Mouse (Mus musculus) cortical plate, adult 2 months (tissue): ENCODE data around the gene Slc25a44.

Source experiments
- CTCF ChIP-seq: fragments of 200-500 bp; IDR thresholded peaks from 2 replicates; pipeline ENCODE4 v1.5.1; 2011; ENCODE audit warnings: mild to moderate bottlenecking, control low read depth, low read length; ENCODE audit not compliant: insufficient read depth; ENCODE audit errors: extremely low read depth
- POLR2A ChIP-seq: fragments of 200-500 bp; IDR thresholded peaks from 2 replicates; pipeline ENCODE4 v1.6.1; 2011; ENCODE audit warnings: mild to moderate bottlenecking, low read length, control low read depth; ENCODE audit not compliant: insufficient read depth; ENCODE audit errors: extremely low read depth

DNA sequence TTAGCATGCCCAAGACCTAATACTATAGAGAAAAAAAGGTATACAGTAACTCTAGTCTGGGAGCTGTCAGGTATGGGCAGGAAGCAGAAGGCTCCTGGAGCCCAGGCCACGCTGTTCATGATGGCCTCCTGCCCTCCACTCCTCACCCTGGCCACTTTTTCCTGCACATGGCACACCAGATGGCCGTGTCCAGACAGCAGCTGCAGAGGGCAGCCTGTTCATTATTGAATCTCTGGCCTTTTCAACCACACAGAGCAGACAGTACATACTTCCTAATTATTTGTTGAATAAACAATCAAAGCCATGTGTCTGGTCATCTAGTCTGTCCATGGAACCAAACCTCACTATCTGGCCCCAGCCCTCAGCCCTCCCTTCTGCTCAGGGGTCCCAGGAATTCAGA lies 26.3 kb downstream of the Slc25a44 start:
- TF ChIP-seq POLR2A (no peak), CTCF (no peak)
